Mouse (Mus musculus) gastrocnemius, postnatal 36 days (tissue): ENCODE measurements around the gene Mknk1. TPM values are rescaled to one million over a fixed set of nuclear protein-coding genes. Genes with fewer than 3 reads are reported as not detected.

Experiments
- DNase-seq, 2 experiments: peaks; one replicate each; pipeline ENCODE4 v3.0.0; 2022
- intact Hi-C: fragments of 180-260 bp; cut with DNase I; formaldehyde crosslinking; loops from one replicate; pipeline ENCODE4 v1.15.1; 2025
- total RNA-seq, 2 experiments: library from RNA; stranded (reverse); gene quantifications; 2 replicates each; pipeline ENCODE4 v1.2.3; 2021

Gene Mknk1
- total RNA-seq, 2 experiments from 2014 or later = 22.9 to 24.7 TPM

GRCm38 (mm10) chr4:115885846-115886245 is 46.8 kb downstream of the Mknk1 start:
- no peak for DNase-seq
- intact Hi-C loops = no loop called here

DNA sequence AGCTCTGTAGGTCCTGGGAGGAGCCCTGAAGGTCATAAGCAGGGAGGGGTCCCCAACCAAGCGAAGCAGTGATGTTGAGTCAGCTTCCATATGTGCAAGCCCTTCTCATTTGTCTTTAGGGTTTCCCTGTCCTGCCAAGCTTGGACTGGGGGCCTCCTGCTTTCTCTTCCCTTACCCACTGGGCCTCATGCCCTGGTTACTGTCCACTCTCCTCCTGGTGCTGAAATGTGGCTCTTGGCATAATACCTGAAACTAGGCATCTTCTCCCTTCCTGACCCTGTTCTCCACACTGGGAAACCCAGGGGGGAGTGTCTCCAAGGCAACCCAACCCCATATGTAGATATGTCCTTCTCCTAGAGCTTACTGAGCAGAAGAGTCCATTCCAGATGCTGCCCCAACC is 47.9 kb downstream of the Mknk1 start:
- intact Hi-C loops = no loop called here

DNA sequence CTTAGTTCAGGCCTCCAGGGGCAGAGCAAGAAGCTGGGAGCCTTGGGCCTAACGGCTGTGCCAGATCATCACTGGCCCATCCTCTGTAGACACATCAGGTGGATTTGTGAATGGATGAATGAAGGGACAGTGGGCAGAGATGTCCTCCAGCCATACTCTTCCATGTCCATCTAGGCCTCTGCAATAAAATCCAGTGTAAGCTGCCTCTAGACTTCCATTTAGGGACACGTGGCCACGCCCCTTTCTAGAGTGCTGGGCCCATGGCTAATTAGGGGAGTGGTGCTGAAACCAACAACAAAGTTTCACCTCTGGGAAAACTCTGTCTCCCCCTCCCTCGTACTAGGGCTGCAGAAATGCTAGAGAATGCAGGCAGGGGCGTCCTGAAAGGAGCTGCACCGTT is 51.1 kb downstream of the Mknk1 start:
- DNase-seq = no peak
- intact Hi-C loops = no loop called here

More for the DNA sequence above, 47.9 kb downstream of the Mknk1 start:
- DNase-seq = no peak

- intact Hi-C loops = no loop called here
These were observed 51.6 kb downstream of the Mknk1 start, which contains the start of gene 6430628N08Rik for GRCm38 (mm10) chr4:115890553-115890952. Gene 6430628N08Rik, plus strand, starts transcription at chr4:115890665.

DNA sequence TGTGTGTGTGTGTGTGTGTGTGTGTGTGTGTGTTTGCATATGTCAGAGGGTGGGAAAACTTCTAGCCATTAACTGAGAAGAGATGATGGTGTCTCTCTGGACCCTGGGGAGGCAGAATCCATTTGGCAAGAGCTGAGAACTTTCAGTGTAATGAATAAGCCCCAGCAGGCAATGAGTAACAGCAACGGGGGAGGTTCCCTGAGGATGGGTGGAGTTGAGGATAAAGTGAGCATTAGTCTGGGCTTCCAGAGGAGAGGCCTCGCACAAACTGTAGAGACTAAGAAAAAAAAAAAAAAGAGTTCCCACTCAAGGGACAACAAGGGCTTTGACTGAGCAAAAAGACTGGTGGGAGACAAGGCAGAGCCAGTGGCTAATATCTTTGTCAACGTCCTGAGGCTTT is 55.3 kb downstream of the Mknk1 start:
- no peak for DNase-seq
- intact Hi-C loops = no loop called here

More at GRCm38 (mm10) chr4:115890553-115890952, 51.6 kb downstream of the Mknk1 start, which contains the start of gene 6430628N08Rik:
- DNase-seq = no peak

DNA sequence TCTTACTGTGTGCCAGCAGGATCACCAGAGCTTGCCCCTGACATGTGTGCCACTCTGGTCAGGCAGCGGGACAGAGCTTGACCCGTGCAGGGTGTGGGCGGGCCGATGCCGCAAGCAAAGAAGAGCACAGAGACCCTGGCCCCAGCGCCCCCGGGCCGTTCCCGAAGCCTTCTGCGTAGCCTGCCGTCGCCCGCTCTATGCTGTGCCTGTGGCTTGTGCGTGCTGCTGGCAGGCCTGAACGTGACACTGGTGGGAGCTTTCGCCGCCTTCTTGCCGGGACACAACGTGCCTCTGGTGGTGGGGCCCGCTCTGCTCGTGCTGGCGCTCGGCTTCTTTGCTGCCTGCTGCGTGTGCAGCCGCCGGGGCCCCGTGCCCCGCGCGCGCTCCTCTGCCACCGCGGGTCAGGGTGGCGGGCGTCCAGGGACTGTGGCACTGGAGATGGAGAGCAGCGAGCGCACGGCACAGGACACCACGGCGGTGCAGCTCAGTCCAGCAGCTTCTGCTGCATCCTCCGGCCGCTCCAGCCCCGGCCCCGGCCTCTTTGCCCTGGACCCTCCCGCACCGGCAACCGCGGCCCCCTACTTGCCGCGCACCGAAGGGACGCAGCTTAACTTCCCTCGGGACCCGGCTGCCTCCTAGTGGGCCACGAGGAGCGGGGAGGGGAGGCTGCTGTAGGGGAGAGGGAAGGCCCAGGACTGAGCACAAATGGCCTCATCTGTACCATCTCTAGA is 59.1 kb downstream of the Mknk1 start:
- DNase-seq = no peak
- intact Hi-C loops = no loop called here

GRCm38 (mm10) chr4:115902816-115903215 is 63.8 kb downstream of the Mknk1 start:
- intact Hi-C loops = loop anchor here (2.0 kb wide), 2 partner anchors 50 to 80 kb away; no protein-coding TSS in a partner anchor
- peak; percentile 46 to 64 for DNase-seq

DNA sequence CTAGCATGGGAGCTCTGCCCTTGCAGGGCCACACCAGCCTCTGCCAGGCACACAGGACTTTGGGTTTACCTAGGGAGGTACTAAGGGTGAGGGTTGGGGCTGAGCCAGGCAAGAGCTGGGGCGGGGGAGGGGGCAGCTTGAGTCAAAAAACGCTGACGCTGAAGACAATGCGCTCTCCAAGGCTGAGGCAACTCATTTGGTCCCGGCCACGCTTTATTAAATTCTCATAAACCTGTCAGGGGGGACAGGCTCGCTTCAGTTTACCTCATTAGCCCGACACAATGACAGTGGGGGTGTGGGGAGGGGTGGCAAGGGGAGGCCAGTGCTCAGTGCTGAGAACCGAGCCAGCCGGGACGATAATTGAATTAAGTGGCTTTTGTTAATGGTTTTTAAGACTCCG is 65.4 kb downstream of the Mknk1 start:
- intact Hi-C loops = no loop called here

GRCm38 (mm10) chr4:115905701-115906100 is 66.7 kb downstream of the Mknk1 start:
- intact Hi-C loops = no loop called here

More for the DNA sequence above, 65.4 kb downstream of the Mknk1 start:
- no peak for DNase-seq

GRCm38 (mm10) chr4:115906791-115907190 is 67.8 kb downstream of the Mknk1 start:
- intact Hi-C loops = no loop called here
- no peak for DNase-seq

More at GRCm38 (mm10) chr4:115905701-115906100, 66.7 kb downstream of the Mknk1 start:
- DNase-seq = no peak

GRCm38 (mm10) chr4:115907994-115908393 is 69.0 kb downstream of the Mknk1 start:
- intact Hi-C loops = no loop called here
- DNase-seq = no peak

DNA sequence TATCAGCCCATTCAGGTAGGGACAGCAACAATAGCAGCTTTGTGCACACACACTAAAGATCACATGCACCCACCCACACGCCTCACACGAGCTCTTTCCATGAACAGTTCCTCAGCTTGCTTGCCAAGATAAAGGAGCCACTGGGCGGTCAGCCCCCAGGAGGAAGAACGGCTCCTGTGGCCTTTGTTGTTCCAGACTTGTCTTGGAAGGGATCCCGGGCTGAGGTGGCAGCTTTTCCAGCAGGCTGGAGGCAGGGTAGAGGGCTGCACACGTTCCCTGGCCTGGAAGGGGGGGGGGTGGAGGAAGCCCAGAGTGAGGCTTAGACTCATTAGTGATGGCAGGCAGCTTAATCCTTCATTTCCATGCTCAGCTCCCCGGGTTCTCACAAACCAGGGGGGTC is 69.6 kb downstream of the Mknk1 start:
- DNase-seq = no peak
- intact Hi-C loops = no loop called here

GRCm38 (mm10) chr4:115911586-115911985 is 72.6 kb downstream of the Mknk1 start:
- DNase-seq = no peak
- intact Hi-C loops = no loop called here

- no peak for DNase-seq
- intact Hi-C loops = no loop called here
These were observed 80.9 kb downstream of the Mknk1 start for GRCm38 (mm10) chr4:115919911-115920310.

- DNase-seq = no peak
- intact Hi-C loops = no loop called here
These were observed 83.7 kb downstream of the Mknk1 start for GRCm38 (mm10) chr4:115922688-115923087.

DNA sequence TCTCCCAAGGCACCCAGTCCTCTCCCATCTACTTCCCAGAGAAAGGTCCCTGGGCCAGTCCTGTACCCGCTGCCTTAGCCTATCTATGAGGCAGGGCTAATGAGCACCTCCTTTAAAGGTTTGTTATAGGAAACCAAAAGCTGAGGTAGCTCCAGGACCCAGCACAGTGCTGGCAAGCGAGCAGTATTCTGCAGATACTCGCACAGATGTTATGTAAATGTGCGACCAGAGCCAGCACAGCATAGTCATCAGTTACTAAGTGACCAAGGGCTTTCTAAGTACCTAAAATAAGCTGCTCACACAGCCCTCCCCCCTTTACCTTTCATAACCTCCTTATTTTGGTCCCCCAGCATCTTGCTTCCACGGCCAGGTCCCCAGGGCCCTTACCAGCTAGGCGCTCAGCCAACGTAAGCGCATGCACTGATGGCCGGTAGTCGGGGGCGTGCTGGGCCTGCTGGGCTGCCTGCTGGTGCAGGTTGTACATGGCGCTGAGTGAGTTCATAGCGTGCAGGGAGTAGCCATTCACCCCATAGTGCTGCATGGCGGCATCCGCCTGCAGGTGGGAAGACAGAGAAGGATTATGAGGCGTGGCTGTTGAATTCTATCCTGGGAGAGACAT is 84.4 kb downstream of the Mknk1 start:
- DNase-seq = no peak
- intact Hi-C loops = no loop called here

- intact Hi-C loops = no loop called here
These were observed 88.6 kb downstream of the Mknk1 start for GRCm38 (mm10) chr4:115927637-115928036.

More at GRCm38 (mm10) chr4:115927637-115928036, 88.6 kb downstream of the Mknk1 start:
- DNase-seq = no peak

Other genes with a start within 250 kb of the Mknk1 start
- gene Cyp4a32, start 238.2 kb upstream of the Mknk1 start, total RNA-seq = not detected
- 1 to 10 TPM; 2.5 to 3.6 TPM for gene Cyp4b1, start 191.5 kb upstream of the Mknk1 start, total RNA-seq
- 10 to 100 TPM; 35.1 to 35.2 TPM for gene Efcab14, start 101.5 kb upstream of the Mknk1 start, total RNA-seq
- gene Tex38, start 58.2 kb upstream of the Mknk1 start, total RNA-seq = 1 to 10 TPM; 2.8 to 3.4 TPM
- gene Atpaf1, start 54.4 kb upstream of the Mknk1 start, total RNA-seq = 10 to 100 TPM; 39.8 to 46.9 TPM
- 1 to 10 TPM; 1.8 to 3.1 TPM for gene Mob3c, start 11.1 kb upstream of the Mknk1 start, total RNA-seq
- not detected for gene Kncn, start 45.2 kb downstream of the Mknk1 start, total RNA-seq
- not detected for gene 6430628N08Rik, start 51.5 kb downstream of the Mknk1 start, total RNA-seq
- not detected for gene Dmbx1, start 100.7 kb downstream of the Mknk1 start, total RNA-seq
- gene Faah, start 178.7 kb downstream of the Mknk1 start, total RNA-seq = under 1 TPM; 0.17 to 0.28 TPM
- 10 to 100 TPM; 12.5 to 14.5 TPM for gene Nsun4, start 214.7 kb downstream of the Mknk1 start, total RNA-seq
- 100 to 1,000 TPM; 843 to 875 TPM for gene Uqcrh, start 235.9 kb downstream of the Mknk1 start, total RNA-seq
- gene Lrrc41, start 236.1 kb downstream of the Mknk1 start, total RNA-seq = 10 to 100 TPM; 17.3 to 19.3 TPM